Mouse (Mus musculus) myocyte (in vitro differentiated cells): Measurements from ENCODE around the gene Tbx15. TPM values are rescaled to one million over a fixed set of nuclear protein-coding genes. Genes with fewer than 3 reads are reported as not detected.

Experiments used
- H3K27me3 ChIP-seq: one replicate; pipeline ENCODE4 v1.6.1; 2011; ENCODE audit not compliant: control insufficient read depth, insufficient read depth, insufficient read length
- H3K36me3 ChIP-seq: one replicate; pipeline ENCODE4 v1.6.1; 2011; ENCODE audit not compliant: control insufficient read depth, insufficient read depth
- H3K4me2 ChIP-seq: one replicate; pipeline ENCODE4 v1.6.1; 2011; ENCODE audit warnings: low read depth, control low read depth
- H3K4me3 ChIP-seq: one replicate; pipeline ENCODE4 v1.5.1; 2011; ENCODE audit warnings: mild to moderate bottlenecking, control low read depth, moderate library complexity
- H3K79me2 ChIP-seq: one replicate; pipeline ENCODE4 v1.6.1; 2011; ENCODE audit not compliant: control insufficient read depth, insufficient read depth
- H3ac ChIP-seq: one replicate; pipeline ENCODE4 v1.6.1; 2011; ENCODE audit not compliant: control insufficient read depth, insufficient read length
- CEBPB ChIP-seq: IDR thresholded peaks from 2 replicates; pipeline ENCODE4 v1.6.1; 2011; ENCODE audit warnings: mild to moderate bottlenecking, moderate library complexity; ENCODE audit not compliant: poor library complexity, insufficient read depth, severe bottlenecking
- E2F4 ChIP-seq: IDR thresholded peaks from one replicate; pipeline ENCODE4 v1.6.1; 2011; ENCODE audit warnings: mild to moderate bottlenecking, control low read depth, moderate library complexity; ENCODE audit not compliant: insufficient read depth
- MAX ChIP-seq: IDR thresholded peaks from one replicate; pipeline ENCODE4 v1.6.1; 2011; ENCODE audit warnings: low read depth, mild to moderate bottlenecking, control low read depth
- MYOD1 ChIP-seq, 3 experiments: IDR thresholded peaks; one replicate each; pipeline ENCODE4 v1.6.1; 2011; ENCODE audit warnings: control low read depth in 2 of 3, low read depth in 2 of 3, mild to moderate bottlenecking in 2 of 3, moderate library complexity in 1 of 3; ENCODE audit not compliant: insufficient read length in 2 of 3, control insufficient read depth in 1 of 3
- MYOG ChIP-seq, 3 experiments: IDR thresholded peaks; one replicate each; pipeline ENCODE4 v1.6.1; 2011; ENCODE audit warnings: control low read depth in 2 of 3, low read depth in 2 of 3, mild to moderate bottlenecking in 2 of 3; ENCODE audit not compliant: insufficient read length in 2 of 3, control insufficient read depth in 1 of 3, insufficient read depth in 1 of 3
- POLR2A ChIP-seq: IDR thresholded peaks from one replicate; pipeline ENCODE4 v1.6.1; 2011; ENCODE audit warnings: low read depth, mild to moderate bottlenecking, control low read depth, moderate library complexity; ENCODE audit not compliant: insufficient read length
- POLR2AphosphoS2 ChIP-seq: IDR thresholded peaks from one replicate; pipeline ENCODE4 v1.6.1; 2011; ENCODE audit warnings: low read depth, control low read depth; ENCODE audit not compliant: insufficient read length
- REST ChIP-seq: IDR thresholded peaks from one replicate; pipeline ENCODE4 v1.6.1; 2011; ENCODE audit warnings: mild to moderate bottlenecking, control low read depth, moderate library complexity; ENCODE audit not compliant: insufficient read depth, insufficient read length
- SRF ChIP-seq: IDR thresholded peaks from one replicate; pipeline ENCODE4 v1.6.1; 2011; ENCODE audit warnings: low read depth; ENCODE audit not compliant: control insufficient read depth, insufficient read length
- TCF12 ChIP-seq: IDR thresholded peaks from one replicate; pipeline ENCODE4 v1.6.1; 2011; ENCODE audit warnings: mild to moderate bottlenecking, control low read depth; ENCODE audit not compliant: poor library complexity, insufficient read depth, severe bottlenecking
- TCF3 ChIP-seq: IDR thresholded peaks from one replicate; pipeline ENCODE4 v1.6.1; 2011; ENCODE audit warnings: low read depth, control low read depth; ENCODE audit not compliant: insufficient read length
- USF1 ChIP-seq: IDR thresholded peaks from one replicate; pipeline ENCODE4 v1.6.1; 2011; ENCODE audit warnings: low read depth, mild to moderate bottlenecking, control low read depth, moderate library complexity
- polyA plus RNA-seq: library from polyadenylated mRNA; unstranded; fragments of >200 nt; fragmentation: generic; extraction: Trizol; gene quantifications from one replicate; pipeline ENCODE4 v1.2.1, GENCODE M21; 2012; ENCODE audit warnings: missing spikeins

Tbx15 gene
- polyA plus RNA-seq, result 24.8 TPM

DNA sequence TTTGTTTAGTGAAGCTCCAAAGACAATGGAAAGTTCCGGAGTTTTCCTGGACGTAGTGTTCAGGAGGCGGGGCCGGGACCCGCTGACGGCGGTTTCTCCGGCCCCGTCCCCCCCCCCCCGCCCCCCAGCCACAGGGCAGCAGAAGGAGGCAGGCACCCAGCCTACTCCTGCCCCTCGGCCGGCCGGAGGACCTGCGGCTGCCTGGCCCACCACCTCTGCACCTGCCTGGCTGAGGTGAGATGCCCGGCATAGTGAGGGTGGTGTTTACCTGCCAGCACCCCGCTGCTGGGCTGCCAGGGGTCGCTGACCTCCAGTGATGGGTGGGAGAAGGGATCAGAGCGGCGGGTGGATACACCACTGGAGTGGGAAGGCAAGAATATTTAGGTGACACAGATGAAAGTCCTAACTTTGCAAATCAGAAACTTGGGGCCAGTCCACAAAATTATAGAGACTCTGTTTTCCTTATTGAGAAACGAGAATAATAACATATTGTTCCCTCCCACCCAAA lies at the start of gene Tbx15:
Gene Tbx15, plus strand, starts transcription at position 169 of the 508 bp plus-strand sequence.
- no peak for TF ChIP-seq CEBPB
- TF ChIP-seq MYOD1 (IDR thresholded peaks at IDR 0.05; ENCODE audit: control insufficient read depth in 1 of 3, insufficient read length in 2 of 3, low read depth in 2 of 3), result no peak
- TF ChIP-seq SRF, result no peak
- TF ChIP-seq REST, result no peak
- no peak for TF ChIP-seq POLR2AphosphoS2
- TF ChIP-seq TCF3, result no peak
- no peak for TF ChIP-seq POLR2A
- TF ChIP-seq TCF12, result no peak
- no peak for TF ChIP-seq MYOG (IDR thresholded peaks at IDR 0.05; ENCODE audit: control insufficient read depth in 1 of 3, insufficient read depth in 1 of 3, insufficient read length in 2 of 3, low read depth in 2 of 3)
- no peak for TF ChIP-seq E2F4
- TF ChIP-seq USF1, result no peak
- TF ChIP-seq MAX, result no peak
- H3K27me3 ChIP-seq, result no peaks in the 10 kb centered on the region
- H3K79me2 ChIP-seq, result no peaks in the 10 kb centered on the region
- peak within 1 kb of the TSS; percentile 25 for H3K4me3 ChIP-seq
- H3K4me2 ChIP-seq, result peak within 1 kb of the TSS; percentile 93
- H3K36me3 ChIP-seq, result no peaks in the 10 kb centered on the region
- H3ac ChIP-seq, result no peak within 1 kb of the TSS

DNA sequence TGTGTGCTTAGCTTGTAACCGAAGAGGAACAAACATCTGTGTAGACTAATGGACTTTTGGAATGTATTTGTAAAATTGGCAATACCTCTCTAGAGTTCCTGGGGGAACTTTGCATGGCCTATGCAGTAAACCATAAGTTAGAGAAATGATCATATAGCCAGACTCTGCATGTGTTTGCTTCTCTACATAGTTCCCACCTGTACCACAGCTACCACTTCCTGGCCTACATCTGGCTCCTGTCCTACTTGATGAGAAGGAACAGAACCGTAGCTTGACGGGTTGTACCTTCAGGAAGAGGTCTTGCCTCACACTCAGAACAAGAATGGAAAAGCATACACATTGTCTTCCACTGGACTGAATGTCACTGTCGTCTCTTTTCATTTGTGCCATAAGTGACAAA lies 46.6 kb upstream of the Tbx15 start:
- Histone ChIP-seq H3K36me3 (no peaks in the 10 kb centered on the region), H3K79me2 (no peaks in the 10 kb centered on the region), H3ac (no peak overlapping the region), H3K27me3 (no peaks in the 10 kb centered on the region), H3K4me3 (no peak overlapping the region), H3K4me2 (no peak overlapping the region)
- TF ChIP-seq SRF (no peak), TCF12 (no peak), POLR2A (no peak), MYOG (IDR thresholded peaks at IDR 0.05; ENCODE audit: control insufficient read depth in 1 of 3, insufficient read depth in 1 of 3, insufficient read length in 2 of 3, low read depth in 2 of 3) (no peak), USF1 (no peak), MYOD1 (IDR thresholded peaks at IDR 0.05; ENCODE audit: control insufficient read depth in 1 of 3, insufficient read length in 2 of 3, low read depth in 2 of 3) (no peak), MAX (no peak), POLR2AphosphoS2 (no peak), E2F4 (no peak), TCF3 (no peak), REST (no peak), CEBPB (no peak)

DNA sequence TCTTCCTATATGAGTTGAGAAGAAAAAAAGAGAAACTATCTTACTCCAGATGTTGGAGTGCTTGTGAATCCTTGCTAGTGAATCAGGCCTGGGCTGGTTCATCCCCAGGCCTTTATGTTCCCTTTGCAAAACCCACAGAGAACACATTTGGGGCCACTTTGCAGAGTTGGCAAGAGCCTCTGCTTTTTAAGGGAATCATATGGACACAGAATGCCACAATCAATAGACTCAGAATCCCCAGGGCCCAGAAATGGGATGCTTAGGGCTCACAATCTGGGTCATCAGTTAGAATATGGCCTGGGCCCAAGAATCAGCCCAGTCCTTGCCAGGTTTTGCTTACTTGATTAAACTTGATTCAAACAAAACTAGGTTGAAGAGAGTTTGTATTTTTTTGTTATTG lies 36.9 kb upstream of the Tbx15 start:
- Histone ChIP-seq H3K4me2 (no peak overlapping the region), H3K4me3 (no peak overlapping the region), H3K36me3 (no peaks in the 10 kb centered on the region), H3K27me3 (no peaks in the 10 kb centered on the region), H3ac (no peak overlapping the region), H3K79me2 (no peaks in the 10 kb centered on the region)
- TF ChIP-seq MYOG (IDR thresholded peaks at IDR 0.05; ENCODE audit: control insufficient read depth in 1 of 3, insufficient read depth in 1 of 3, insufficient read length in 2 of 3, low read depth in 2 of 3) (no peak), MYOD1 (IDR thresholded peaks at IDR 0.05; ENCODE audit: control insufficient read depth in 1 of 3, insufficient read length in 2 of 3, low read depth in 2 of 3) (no peak), MAX (no peak), E2F4 (no peak), REST (no peak), SRF (no peak), CEBPB (no peak), POLR2AphosphoS2 (no peak), USF1 (no peak), TCF12 (no peak)

DNA sequence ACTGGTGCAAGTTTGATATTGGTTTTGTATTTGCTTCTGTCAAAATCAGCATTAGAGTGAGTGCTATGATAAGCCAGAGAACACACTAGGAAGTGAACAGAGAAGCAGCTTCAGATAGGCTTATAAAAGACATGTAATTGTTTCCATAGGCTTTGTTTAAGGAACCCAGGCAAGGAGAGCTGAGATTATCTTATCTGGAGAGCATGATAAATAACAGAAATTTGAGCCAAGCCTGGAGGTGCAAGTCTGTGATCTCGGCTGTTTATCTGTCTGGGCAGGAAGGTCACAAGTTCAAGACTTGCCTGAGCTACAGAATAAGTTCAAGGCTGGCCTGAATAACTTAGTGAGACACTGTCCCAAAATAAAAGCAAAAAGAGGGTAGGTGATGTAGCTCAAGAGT lies 31.8 kb upstream of the Tbx15 start:
- Histone ChIP-seq H3K4me2 (no peak overlapping the region), H3K79me2 (no peaks in the 10 kb centered on the region), H3K36me3 (no peaks in the 10 kb centered on the region), H3K4me3 (no peak overlapping the region), H3K27me3 (no peaks in the 10 kb centered on the region), H3ac (no peak overlapping the region)
- TF ChIP-seq CEBPB (no peak), POLR2AphosphoS2 (no peak), REST (no peak), MYOD1 (IDR thresholded peaks at IDR 0.05; ENCODE audit: control insufficient read depth in 1 of 3, insufficient read length in 2 of 3, low read depth in 2 of 3) (no peak), MYOG (IDR thresholded peaks at IDR 0.05; ENCODE audit: control insufficient read depth in 1 of 3, insufficient read depth in 1 of 3, insufficient read length in 2 of 3, low read depth in 2 of 3) (no peak)
